Mouse (Mus musculus) kidney, adult 18-20 months (tissue): ENCODE results near the gene Cntrob.
A peak's percentile ranks its signal among the peaks of the same experiment; 100 is the strongest.

Experiments
- DNase-seq: peaks from one replicate; pipeline ENCODE4 v3.0.0; 2021

Cntrob gene

DNA sequence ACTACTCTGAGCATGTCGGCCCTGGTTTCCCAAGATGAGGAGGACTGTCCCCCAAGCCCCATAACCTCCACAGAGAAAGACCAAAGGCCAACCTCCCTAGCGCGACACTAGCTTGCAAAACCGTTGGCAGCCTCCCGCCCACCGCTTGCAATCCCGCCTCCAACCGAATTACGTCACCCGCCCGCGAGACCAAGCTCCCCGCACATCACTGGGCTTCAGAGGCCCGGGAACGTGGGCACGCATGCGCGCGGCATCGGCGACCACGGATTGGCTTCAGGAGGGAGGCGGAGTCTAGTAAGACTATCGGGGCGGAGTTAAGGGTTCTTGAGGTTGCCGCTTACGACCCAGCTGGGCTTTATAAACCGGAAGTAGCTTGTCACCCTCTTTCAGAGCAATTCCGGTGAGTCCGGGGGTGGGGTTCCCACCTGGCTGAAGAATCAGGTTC, at the start of gene Cntrob, which contains the start of gene Trappc1:
Cntrob (minus strand) TSS at position 109 of the 445 bp plus-strand sequence.
Trappc1 (plus strand) TSS at position 314 of the 445 bp plus-strand sequence.
- peak; percentile 96 for DNase-seq

DNA sequence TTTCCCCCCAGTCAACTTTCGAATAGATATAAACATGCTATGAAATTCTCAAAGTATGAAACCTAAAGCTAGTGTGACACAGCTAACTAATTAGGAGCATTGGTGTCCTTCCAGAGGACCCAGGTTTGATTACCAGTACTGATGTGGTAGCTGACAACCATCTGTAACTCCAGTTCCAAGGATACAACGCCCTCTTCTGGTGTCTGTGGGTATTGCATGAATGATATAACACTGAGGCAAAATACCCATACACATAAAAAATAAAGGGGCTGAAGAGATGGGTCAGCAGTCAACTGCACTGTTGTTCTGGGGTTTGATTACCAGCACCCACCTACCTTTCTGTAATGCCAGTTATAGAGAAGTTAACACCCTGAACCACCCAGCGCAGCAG, 49.2 kb upstream of the Cntrob start:
- DNase-seq: no peak

DNA sequence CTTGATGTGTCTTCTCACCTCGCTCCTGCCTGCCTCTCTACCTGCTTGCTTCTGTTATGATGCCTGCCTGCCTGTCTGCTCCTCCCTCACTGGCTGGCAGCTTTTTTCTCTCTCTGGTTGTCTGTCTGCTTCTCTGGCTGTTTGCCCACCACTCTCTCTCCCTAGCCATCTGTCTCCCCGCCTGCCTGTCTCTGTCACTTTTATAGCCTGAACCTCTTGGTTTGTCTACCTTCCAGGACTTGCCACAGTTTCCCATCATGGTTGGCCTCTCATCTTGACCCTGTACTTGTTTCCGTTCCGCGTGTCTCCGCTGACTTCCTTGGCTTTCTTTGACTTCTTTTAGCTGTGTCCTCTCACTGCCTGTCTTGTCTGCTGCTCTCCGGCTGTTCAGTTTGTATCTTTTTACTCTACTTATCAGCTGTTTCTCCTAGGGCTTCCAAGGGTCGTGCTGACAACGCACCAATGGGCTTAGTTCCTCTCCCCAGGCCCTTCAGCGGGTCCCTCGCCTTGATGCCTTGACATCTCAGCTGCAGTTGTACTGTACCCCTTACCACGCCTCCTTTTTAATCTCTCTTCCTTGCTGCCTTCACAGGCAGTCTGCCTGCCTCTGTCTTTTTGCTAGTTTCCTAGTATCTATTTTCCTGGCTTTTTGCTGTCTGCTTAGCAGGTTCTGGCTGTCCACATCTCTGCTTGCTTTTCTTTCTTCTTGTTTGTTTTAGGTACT, 48.6 kb upstream of the Cntrob start:
- DNase-seq: no peak

GRCm38 (mm10) chr11:69371601-69372000, 48.0 kb upstream of the Cntrob start:
- DNase-seq: no peak

DNA sequence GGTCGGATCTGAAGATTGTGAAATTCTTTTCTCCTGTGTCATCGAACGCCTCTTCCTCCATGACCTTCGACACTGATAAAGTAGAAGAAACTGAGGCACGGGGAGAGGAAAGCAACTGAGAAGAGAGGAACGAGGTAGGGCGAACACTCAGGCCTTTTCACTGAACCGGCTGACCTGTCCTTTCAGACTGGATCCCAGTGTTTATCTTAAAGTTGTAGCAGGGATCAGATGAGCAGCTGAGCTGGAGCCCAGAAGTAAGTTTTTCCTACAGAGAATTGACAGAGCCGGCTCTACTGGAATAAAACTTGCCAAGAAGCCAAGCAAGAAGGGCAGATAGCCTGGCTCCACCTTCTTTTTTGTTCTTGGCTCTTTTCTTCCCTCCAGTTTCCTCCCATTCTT, 47.2 kb upstream of the Cntrob start:
- DNase-seq: no peak

DNA sequence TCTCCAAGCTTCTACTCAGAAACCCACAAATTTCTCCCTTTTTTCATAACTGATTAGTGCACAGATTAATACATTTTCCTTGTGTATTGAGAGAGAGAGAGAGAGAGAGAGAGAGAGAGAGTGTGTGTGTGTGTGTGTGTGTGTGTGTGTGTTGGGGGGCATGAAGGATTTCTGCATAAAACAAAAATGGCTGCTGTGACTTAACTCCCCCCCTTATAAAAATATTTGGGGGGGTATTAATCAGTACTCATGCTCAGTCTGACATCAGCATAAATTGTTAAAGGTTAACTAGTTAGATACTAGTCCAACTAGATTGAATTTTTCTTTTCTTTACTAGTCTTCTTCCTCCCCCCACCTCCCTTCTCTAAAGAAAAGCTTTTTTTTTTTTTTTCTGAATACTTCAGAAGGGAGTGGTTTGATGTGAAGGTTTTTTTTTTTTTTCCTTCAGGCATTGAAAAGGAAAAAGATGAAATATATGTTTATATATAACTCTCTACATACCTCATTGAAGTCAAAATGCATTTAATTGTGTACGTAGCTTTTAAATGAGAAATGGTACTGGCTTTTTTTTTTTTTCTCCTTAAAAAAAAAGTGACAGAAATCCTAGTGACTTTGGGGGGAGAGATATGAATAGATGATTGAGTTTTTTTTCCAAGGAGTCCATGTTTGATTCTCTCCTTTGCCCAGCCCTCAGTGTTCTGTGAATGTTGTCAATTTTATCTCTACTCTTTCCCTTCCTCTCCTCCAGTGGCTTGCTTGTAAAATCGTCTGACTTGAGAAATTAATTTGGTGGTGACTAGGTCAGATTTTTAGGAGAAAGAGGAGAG, 46.6 kb upstream of the Cntrob start:
- no peak for DNase-seq

- DNase-seq: no peak
Measured at GRCm38 (mm10) chr11:69369215-69369989, 45.8 kb upstream of the Cntrob start, which contains the start of gene Chd3. TSS of gene Chd3 (minus strand) at chr11:69369406.

DNA sequence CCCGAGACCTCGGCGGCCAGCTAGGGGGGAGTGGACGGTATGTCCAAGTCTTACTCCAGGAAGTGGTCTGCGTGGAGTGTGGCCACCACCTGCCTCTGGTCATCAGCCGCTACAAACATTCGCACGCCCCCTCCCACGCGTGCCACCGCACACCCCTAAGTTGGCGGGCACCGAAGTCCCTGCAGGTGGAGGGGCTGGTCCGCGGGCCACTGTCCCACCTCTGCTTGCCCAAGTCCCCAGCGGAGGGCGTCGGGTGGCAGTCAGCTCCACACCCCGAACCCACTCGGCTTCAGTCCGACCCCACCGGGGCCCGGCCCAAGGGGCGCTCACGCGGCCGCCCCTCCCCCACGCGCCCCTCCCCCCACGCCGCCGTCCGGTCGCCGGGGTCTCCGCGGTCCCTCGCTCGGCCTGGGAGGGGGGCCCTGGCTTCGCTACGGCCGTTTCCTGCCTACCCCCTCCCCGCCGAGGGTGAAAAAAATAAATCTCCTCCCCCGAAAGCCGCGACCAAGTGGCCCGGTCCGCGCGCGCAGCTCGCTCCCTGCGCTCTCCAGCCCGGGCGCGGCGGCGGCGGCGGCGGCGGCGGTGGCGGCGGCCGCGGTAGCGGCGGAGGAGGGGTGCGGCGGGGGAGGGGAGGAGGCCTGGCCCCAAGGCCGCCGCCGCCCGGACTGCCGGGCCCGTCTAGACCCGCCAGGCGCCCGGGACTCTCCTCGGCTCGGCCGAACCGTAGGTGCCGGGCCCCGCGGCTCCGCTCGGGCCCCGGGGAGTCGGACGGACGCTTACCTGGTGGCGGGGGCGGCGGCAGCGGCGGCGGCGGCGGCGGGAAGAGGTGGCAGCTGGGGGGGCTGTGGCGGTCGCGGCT, 45.0 kb upstream of the Cntrob start:
- peak; percentile 62 for DNase-seq

- DNase-seq: peak; percentile 54
Measured at GRCm38 (mm10) chr11:69367616-69368355, 44.2 kb upstream of the Cntrob start.

GRCm38 (mm10) chr11:69366855-69367615, 43.5 kb upstream of the Cntrob start:
- DNase-seq: peak; percentile 51

- DNase-seq: peak; percentile 96
Measured at GRCm38 (mm10) chr11:69366157-69366854, 42.7 kb upstream of the Cntrob start.

- no peak for DNase-seq
Measured at GRCm38 (mm10) chr11:69365722-69366121, 42.1 kb upstream of the Cntrob start.

GRCm38 (mm10) chr11:69364910-69365309, 41.3 kb upstream of the Cntrob start:
- DNase-seq: peak; percentile 97

GRCm38 (mm10) chr11:69364376-69364775, 40.8 kb upstream of the Cntrob start:
- peak; percentile 55 for DNase-seq

- DNase-seq: no peak
Measured at GRCm38 (mm10) chr11:69362479-69362878, 38.9 kb upstream of the Cntrob start.

DNA sequence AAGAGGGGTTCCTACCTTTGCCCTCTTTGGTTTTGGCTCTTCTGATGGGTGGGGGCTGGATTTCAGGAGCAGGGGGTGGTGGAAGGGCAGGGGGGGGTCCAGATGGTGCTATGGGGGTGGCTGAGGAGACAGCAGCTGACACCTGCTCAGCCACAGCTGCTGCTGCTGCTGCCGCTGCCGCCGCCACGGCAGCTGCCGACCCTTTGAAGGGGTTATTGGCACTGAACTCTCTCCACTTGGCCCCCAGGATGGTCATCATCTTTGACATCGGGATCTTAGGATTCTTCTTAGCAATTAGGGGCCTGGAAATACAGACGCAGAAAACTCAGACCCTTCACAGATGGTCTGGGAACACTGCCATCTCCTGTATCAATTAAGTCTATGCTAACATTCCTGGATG, 38.4 kb upstream of the Cntrob start:
- no peak for DNase-seq

- no peak for DNase-seq
Measured at GRCm38 (mm10) chr11:69357690-69358089, 34.1 kb upstream of the Cntrob start.

- DNase-seq: no peak
Measured at GRCm38 (mm10) chr11:69356544-69356943, 33.0 kb upstream of the Cntrob start.

DNA sequence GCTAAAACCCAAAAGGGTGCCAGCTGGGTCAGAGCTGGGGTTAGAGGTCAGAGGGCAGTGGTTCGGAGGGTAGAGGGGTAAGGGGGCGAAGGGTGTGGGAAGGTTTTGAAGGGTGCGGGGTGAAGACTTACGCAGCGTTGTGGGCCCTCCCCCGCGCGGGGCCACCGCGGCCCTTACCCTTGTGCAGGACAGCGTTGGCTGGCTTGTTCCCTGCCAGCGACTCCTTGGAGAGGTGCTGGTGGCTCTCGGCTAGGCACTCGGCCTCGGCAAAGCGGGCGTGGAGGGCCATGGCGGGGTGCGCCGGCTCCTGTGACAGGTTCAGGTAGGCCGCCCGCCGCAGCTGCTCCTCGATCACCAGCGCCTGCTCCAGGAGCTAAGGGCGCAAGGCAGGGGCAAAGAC, 22.9 kb upstream of the Cntrob start:
- DNase-seq: no peak
